Mouse (Mus musculus) G1E (cell line): ENCODE data around the gene Tmsb15b1. TPM values are rescaled to one million over a fixed set of nuclear protein-coding genes. Genes with fewer than 3 reads are reported as not detected.

Experiments
- ATAC-seq: 2 replicates; pipeline ENCODE4 v1.8.0; 2016; ENCODE audit warnings: mild to moderate bottlenecking; ENCODE audit not compliant: insufficient number of reproducible peaks, poor library complexity, low FRiP score, severe bottlenecking; ENCODE audit errors: extremely low read depth
- DNase-seq: peaks from one replicate; pipeline ENCODE4 v3.0.0; 2012; ENCODE audit warnings: low spot score
- H3K27me3 ChIP-seq: 2 replicates; pipeline ENCODE4 v1.6.1; 2012; ENCODE audit warnings: mild to moderate bottlenecking, low read length, inconsistent platforms; ENCODE audit not compliant: insufficient read depth
- H3K36me3 ChIP-seq: replicated peaks from 2 replicates; pipeline ENCODE3; 2012; ENCODE audit warnings: mild to moderate bottlenecking, inconsistent platforms
- H3K4me1 ChIP-seq: 2 replicates; pipeline ENCODE4 v1.6.1; 2012; ENCODE audit warnings: low read depth, low read length, inconsistent platforms, mixed read lengths; ENCODE audit not compliant: insufficient read depth
- H3K4me3 ChIP-seq: 2 replicates; pipeline ENCODE4 v1.5.1; 2012; ENCODE audit warnings: low read depth, mild to moderate bottlenecking, inconsistent platforms, low read length, moderate library complexity, mixed read lengths
- H3K9me3 ChIP-seq: replicated peaks from 2 replicates; pipeline ENCODE4 v1.6.1; 2012; ENCODE audit warnings: inconsistent platforms
- CTCF ChIP-seq: IDR thresholded peaks from 2 replicates; pipeline ENCODE4 v1.5.1; 2012; ENCODE audit warnings: low read depth, low read length, inconsistent platforms, mixed read lengths
- GATA1 ChIP-seq: IDR thresholded peaks from 2 replicates; pipeline ENCODE4 v1.6.1; 2012; ENCODE audit warnings: borderline replicate concordance, low read length, inconsistent platforms, mixed read lengths
- GATA2 ChIP-seq: IDR thresholded peaks from 2 replicates; pipeline ENCODE4 v1.6.1; 2012; ENCODE audit warnings: low read depth, low read length, inconsistent platforms, borderline replicate concordance
- POLR2AphosphoS5 ChIP-seq: IDR thresholded peaks from 2 replicates; pipeline ENCODE4 v1.6.1; 2012; ENCODE audit warnings: low read depth, low read length, inconsistent platforms; ENCODE audit not compliant: insufficient replicate concordance
- TAL1 ChIP-seq: conservative IDR thresholded peaks from 2 replicates; pipeline ENCODE4 v1.6.1; 2012; ENCODE audit warnings: low read depth, low read length, inconsistent platforms, mixed read lengths
- polyA plus RNA-seq: library from polyadenylated mRNA; stranded (reverse); fragments of >175 nt; gene quantifications from 2 replicates; pipeline ENCODE4 v1.2.3, GENCODE M21; 2012
- total RNA-seq, 2 experiments: library from RNA; stranded (forward) in 1 of 2; stranded (reverse) in 1 of 2; fragments of 200-1000 nt in 1 of 2; fragments of >200 nt in 1 of 2; fragmentation: Nextera tagmentation in 1 of 2; gene quantifications; 2 replicates each; pipeline ENCODE4 v1.2.3; 2014 to 2017

Gene Tmsb15b1
- total and polyA plus RNA-seq, 3 experiments: 3.1 TPM; not detected in 2

DNA sequence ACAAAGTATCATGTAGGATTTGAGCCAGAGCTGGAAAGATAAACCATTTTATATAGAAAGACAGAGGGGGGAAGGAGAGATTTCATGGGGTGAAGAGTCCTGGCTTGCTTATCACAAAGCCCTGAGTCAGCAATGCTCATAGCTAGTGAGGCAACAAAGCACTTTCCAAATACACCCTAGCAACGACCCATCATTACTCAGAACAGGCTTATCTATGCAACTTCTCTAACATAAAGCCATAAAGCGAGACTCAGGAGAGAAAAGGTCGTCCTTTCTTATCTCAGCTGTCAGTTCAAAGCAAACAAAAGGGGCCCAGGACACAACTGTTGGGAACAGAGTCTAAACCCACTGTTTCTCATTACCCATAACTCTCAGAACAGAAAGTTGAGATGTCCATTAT is 38.7 kb downstream of the Tmsb15b1 start:
- TF ChIP-seq GATA1: no peak
- TF ChIP-seq GATA2: no peak
- TF ChIP-seq POLR2AphosphoS5: no peak
- TF ChIP-seq TAL1: no peak
- no peaks in the 10 kb centered on the region for H3K36me3 ChIP-seq
- DNase-seq: no peak

DNA sequence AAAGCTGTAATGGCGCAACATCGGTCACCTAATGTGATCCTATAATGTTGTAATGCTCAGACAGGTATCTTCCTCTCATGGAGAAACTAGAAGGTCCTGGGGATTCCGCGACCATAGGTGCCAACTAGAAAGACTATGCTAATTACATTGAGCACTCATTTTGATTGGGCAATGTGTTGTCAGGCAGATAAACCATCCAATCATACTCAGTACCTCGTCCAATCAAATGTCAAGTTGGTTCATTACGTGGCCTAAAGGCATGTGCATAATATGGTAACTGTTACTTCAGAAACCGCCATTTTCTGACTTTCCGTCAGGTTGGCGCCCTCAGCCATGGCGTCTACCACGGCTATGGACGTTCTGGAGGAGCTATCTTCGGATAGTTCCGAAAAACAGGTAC is 49.6 kb downstream of the Tmsb15b1 start, which contains the start of gene H2bfm:
Gene H2bfm (plus strand): TSS at position 295 of the 400 bp plus-strand sequence.
- no peaks in the 10 kb centered on the region for H3K27me3 ChIP-seq
- no peaks in the 10 kb centered on the region for H3K4me1 ChIP-seq
- no peak for TF ChIP-seq POLR2AphosphoS5
- TF ChIP-seq GATA2: no peak
- no peak for TF ChIP-seq GATA1
- TF ChIP-seq CTCF: no peak
- TF ChIP-seq TAL1: no peak
- ATAC-seq (no peak), DNase-seq (no peak)
- H3K9me3 ChIP-seq: no peaks in the 10 kb centered on the region
- no peaks in the 10 kb centered on the region for H3K36me3 ChIP-seq
- no peak within 1 kb of the TSS for H3K4me3 ChIP-seq

More for the DNA sequence above, 38.7 kb downstream of the Tmsb15b1 start:
- H3K4me1 ChIP-seq: no peaks in the 10 kb centered on the region
- H3K27me3 ChIP-seq: no peaks in the 10 kb centered on the region
- ATAC-seq: no peak
- H3K9me3 ChIP-seq: no peaks in the 10 kb centered on the region
- H3K4me3 ChIP-seq: no peak overlapping the region

DNA sequence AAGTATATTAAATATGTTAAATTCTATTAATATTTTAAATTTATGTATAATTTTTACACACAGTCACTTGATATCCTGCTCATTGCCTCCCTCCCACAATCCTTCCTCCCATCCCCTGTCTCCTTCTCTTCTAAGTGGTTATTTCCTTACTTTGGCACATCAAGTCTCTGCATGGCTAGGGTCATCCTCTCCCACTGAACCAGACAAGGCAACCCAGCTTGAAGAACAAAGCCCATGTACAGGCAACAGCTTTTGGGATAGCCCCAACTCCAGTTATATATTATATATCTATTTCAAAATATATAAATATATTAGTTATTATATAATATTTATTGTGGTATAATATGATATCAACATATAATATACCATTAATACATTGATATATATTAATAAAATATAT is 50.8 kb downstream of the Tmsb15b1 start:
- ATAC-seq: no peak
- Histone ChIP-seq H3K9me3 (no peaks in the 10 kb centered on the region), H3K36me3 (no peaks in the 10 kb centered on the region), H3K4me3 (no peak overlapping the region), H3K4me1 (no peaks in the 10 kb centered on the region), H3K27me3 (no peaks in the 10 kb centered on the region)
- TF ChIP-seq TAL1: no peak
- no peak for TF ChIP-seq POLR2AphosphoS5
- TF ChIP-seq CTCF: no peak
- TF ChIP-seq GATA1: no peak
- TF ChIP-seq GATA2: no peak
- no peak for DNase-seq

Other genes starting within 250 kb of the Tmsb15b1 start
- 160 and 161 TPM in 2 replicates for gene Morf4l2, start 233.2 kb downstream of the Tmsb15b1 start, total RNA-seq (2014; fragmentation: Nextera tagmentation)
- 375 and 434 TPM in 2 replicates for gene Morf4l2, start 233.2 kb downstream of the Tmsb15b1 start, total RNA-seq (2017)
- 351 and 355 TPM in 2 replicates for gene Morf4l2, start 233.2 kb downstream of the Tmsb15b1 start, polyA plus RNA-seq
- not detected in 2 replicates for gene Glra4, start 196.7 kb downstream of the Tmsb15b1 start, total RNA-seq (2014; fragmentation: Nextera tagmentation)
- not detected in 2 replicates for gene Glra4, start 196.7 kb downstream of the Tmsb15b1 start, total RNA-seq (2017)
- not detected in 2 replicates for gene Glra4, start 196.7 kb downstream of the Tmsb15b1 start, polyA plus RNA-seq
- gene Plp1, start 154.2 kb downstream of the Tmsb15b1 start, total RNA-seq (2014; fragmentation: Nextera tagmentation): 0.45 and 0.97 TPM in 2 replicates
- 0.41 and 0.60 TPM in 2 replicates for gene Plp1, start 154.2 kb downstream of the Tmsb15b1 start, total RNA-seq (2017)
- gene Plp1, start 154.2 kb downstream of the Tmsb15b1 start, polyA plus RNA-seq: 0.05 and 0.09 TPM in 2 replicates
- not detected in 2 replicates for gene Rab9b, start 108.1 kb downstream of the Tmsb15b1 start, total RNA-seq (2014; fragmentation: Nextera tagmentation)
- gene Rab9b, start 108.1 kb downstream of the Tmsb15b1 start, total RNA-seq (2017): under 0.01 TPM in 1 of 2 replicates, not detected in the other
- not detected in 2 replicates for gene Rab9b, start 108.1 kb downstream of the Tmsb15b1 start, polyA plus RNA-seq
- not detected in 2 replicates for gene H2bfm, start 49.5 kb downstream of the Tmsb15b1 start, total RNA-seq (2014; fragmentation: Nextera tagmentation)
- not detected in 2 replicates for gene H2bfm, start 49.5 kb downstream of the Tmsb15b1 start, total RNA-seq (2017)
- not detected in 2 replicates for gene H2bfm, start 49.5 kb downstream of the Tmsb15b1 start, polyA plus RNA-seq
- gene Tmsb15b2, start 1.4 kb downstream of the Tmsb15b1 start, total RNA-seq (2014; fragmentation: Nextera tagmentation): not detected in 2 replicates
- not detected in 2 replicates for gene Tmsb15b2, start 1.4 kb downstream of the Tmsb15b1 start, total RNA-seq (2017)
- not detected in 2 replicates for gene Tmsb15b2, start 1.4 kb downstream of the Tmsb15b1 start, polyA plus RNA-seq
- not detected in 2 replicates for gene Tmsb15l, start within 50 bp of the Tmsb15b1 start, total RNA-seq (2014; fragmentation: Nextera tagmentation)
- 0.66 TPM in 1 of 2 replicates, not detected in the other for gene Tmsb15l, start within 50 bp of the Tmsb15b1 start, total RNA-seq (2017)
- gene Tmsb15l, start within 50 bp of the Tmsb15b1 start, polyA plus RNA-seq: not detected in 2 replicates
- gene Zcchc18, start 16.3 kb upstream of the Tmsb15b1 start, total RNA-seq (2014; fragmentation: Nextera tagmentation): not detected in 2 replicates
- 0.06 and 0.11 TPM in 2 replicates for gene Zcchc18, start 16.3 kb upstream of the Tmsb15b1 start, total RNA-seq (2017)
- not detected in 2 replicates for gene Zcchc18, start 16.3 kb upstream of the Tmsb15b1 start, polyA plus RNA-seq
- 4.4 and 10.9 TPM in 2 replicates for gene Slc25a53, start 61.4 kb upstream of the Tmsb15b1 start, total RNA-seq (2014; fragmentation: Nextera tagmentation)
- gene Slc25a53, start 61.4 kb upstream of the Tmsb15b1 start, total RNA-seq (2017): 9.4 and 11.1 TPM in 2 replicates
- 0.44 and 0.46 TPM in 2 replicates for gene Slc25a53, start 61.4 kb upstream of the Tmsb15b1 start, polyA plus RNA-seq
- 8.8 and 14.8 TPM in 2 replicates for gene Fam199x, start 72.7 kb upstream of the Tmsb15b1 start, total RNA-seq (2014; fragmentation: Nextera tagmentation)
- 13.7 and 15.6 TPM in 2 replicates for gene Fam199x, start 72.7 kb upstream of the Tmsb15b1 start, total RNA-seq (2017)
- gene Fam199x, start 72.7 kb upstream of the Tmsb15b1 start, polyA plus RNA-seq: 1.4 and 1.5 TPM in 2 replicates
- gene Esx1, start 145.2 kb upstream of the Tmsb15b1 start, total RNA-seq (2014; fragmentation: Nextera tagmentation): not detected in 2 replicates
- not detected in 2 replicates for gene Esx1, start 145.2 kb upstream of the Tmsb15b1 start, total RNA-seq (2017)
- gene Esx1, start 145.2 kb upstream of the Tmsb15b1 start, polyA plus RNA-seq: not detected in 2 replicates